Mouse (Mus musculus) cerebellum, adult 11 months (tissue): ENCODE data around the gene Mtss1l.

Source experiments
- DNase-seq: peaks from one replicate; pipeline ENCODE4 v3.0.0; 2022

Mtss1l gene

GRCm38 (mm10) chr8:110741816-110742451 lies 20.7 kb downstream of the Mtss1l start:
- no peak for DNase-seq

- no peak for DNase-seq
Measured at GRCm38 (mm10) chr8:110742452-110742818, 21.2 kb downstream of the Mtss1l start.

GRCm38 (mm10) chr8:110745162-110745561 lies 23.9 kb downstream of the Mtss1l start:
- DNase-seq = no peak

- DNase-seq = no peak
Measured at GRCm38 (mm10) chr8:110746661-110747060, 25.4 kb downstream of the Mtss1l start.

- DNase-seq = peak; percentile 24
Measured at GRCm38 (mm10) chr8:110749500-110750170, 28.4 kb downstream of the Mtss1l start.

- DNase-seq = no peak
Measured at GRCm38 (mm10) chr8:110750269-110750668, 29.0 kb downstream of the Mtss1l start.

- no peak for DNase-seq
Measured at GRCm38 (mm10) chr8:110751490-110751889, 30.2 kb downstream of the Mtss1l start.

- DNase-seq = no peak
Measured at GRCm38 (mm10) chr8:110754713-110755112, 33.4 kb downstream of the Mtss1l start.

- no peak for DNase-seq
Measured at GRCm38 (mm10) chr8:110755511-110756170, 34.4 kb downstream of the Mtss1l start.

GRCm38 (mm10) chr8:110756196-110756595 lies 34.9 kb downstream of the Mtss1l start:
- DNase-seq = no peak

GRCm38 (mm10) chr8:110760280-110760940 lies 39.1 kb downstream of the Mtss1l start:
- DNase-seq = no peak

GRCm38 (mm10) chr8:110761185-110761584 lies 39.9 kb downstream of the Mtss1l start:
- no peak for DNase-seq

- DNase-seq = no peak
Measured at GRCm38 (mm10) chr8:110761988-110762387, 40.7 kb downstream of the Mtss1l start.

GRCm38 (mm10) chr8:110764671-110765070 lies 43.4 kb downstream of the Mtss1l start:
- peak; percentile 23 for DNase-seq

GRCm38 (mm10) chr8:110767261-110767660 lies 46.0 kb downstream of the Mtss1l start:
- DNase-seq = no peak

GRCm38 (mm10) chr8:110772452-110772851 lies 51.2 kb downstream of the Mtss1l start:
- no peak for DNase-seq

GRCm38 (mm10) chr8:110774047-110774446 lies 52.8 kb downstream of the Mtss1l start:
- DNase-seq = no peak

- no peak for DNase-seq
Measured at GRCm38 (mm10) chr8:110774725-110775124, 53.4 kb downstream of the Mtss1l start.

- DNase-seq = no peak
Measured at GRCm38 (mm10) chr8:110775316-110775715, 54.0 kb downstream of the Mtss1l start.

- no peak for DNase-seq
Measured at GRCm38 (mm10) chr8:110775721-110776120, 54.4 kb downstream of the Mtss1l start.

GRCm38 (mm10) chr8:110776335-110776734 lies 55.1 kb downstream of the Mtss1l start:
- DNase-seq = no peak

GRCm38 (mm10) chr8:110779924-110780718 lies 58.8 kb downstream of the Mtss1l start:
- no peak for DNase-seq

GRCm38 (mm10) chr8:110785366-110785765 lies 64.1 kb downstream of the Mtss1l start:
- DNase-seq = no peak
